Mouse (Mus musculus) natural killer cell, adult 2 months (primary cell): ENCODE measurements around the gene Gm42791.
A peak's percentile ranks its signal among the peaks of the same experiment; 100 is the strongest.

Experiments
- DNase-seq, 2 experiments: peaks; one replicate each; pipeline ENCODE4 v3.0.0; 2022; ENCODE audit warnings: low spot score in 2 of 2

Gene Gm42791

GRCm38 (mm10) chr5:148879218-148879617, 115.7 kb downstream of the Gm42791 start:
- peak in 1 of 2 experiments; percentile 36 for DNase-seq

- DNase-seq: no peak
These were observed 121.8 kb downstream of the Gm42791 start for GRCm38 (mm10) chr5:148873116-148873515.

GRCm38 (mm10) chr5:148869583-148869982, 125.4 kb downstream of the Gm42791 start:
- DNase-seq: no peak

DNA sequence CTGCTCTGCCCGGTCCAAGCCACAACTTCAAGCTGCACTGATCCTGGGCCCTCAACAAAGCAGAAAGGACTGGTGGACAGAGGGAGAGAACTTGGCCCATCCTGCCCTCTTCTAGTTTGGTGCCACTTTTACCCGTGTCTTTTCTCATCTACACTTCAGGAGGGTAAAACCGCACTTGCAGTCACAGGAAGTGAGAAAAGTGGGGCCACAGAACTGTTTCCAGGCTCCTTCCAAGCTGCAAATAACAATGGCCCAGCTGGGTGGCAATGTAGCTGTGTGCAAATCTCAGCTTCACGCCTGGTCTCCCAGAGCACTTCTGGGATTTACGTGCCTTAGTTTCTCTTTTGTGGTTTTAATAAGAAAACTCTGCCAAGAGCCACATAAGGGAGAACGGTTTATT, 127.2 kb downstream of the Gm42791 start:
- DNase-seq: peak; percentile 65 to 67

DNA sequence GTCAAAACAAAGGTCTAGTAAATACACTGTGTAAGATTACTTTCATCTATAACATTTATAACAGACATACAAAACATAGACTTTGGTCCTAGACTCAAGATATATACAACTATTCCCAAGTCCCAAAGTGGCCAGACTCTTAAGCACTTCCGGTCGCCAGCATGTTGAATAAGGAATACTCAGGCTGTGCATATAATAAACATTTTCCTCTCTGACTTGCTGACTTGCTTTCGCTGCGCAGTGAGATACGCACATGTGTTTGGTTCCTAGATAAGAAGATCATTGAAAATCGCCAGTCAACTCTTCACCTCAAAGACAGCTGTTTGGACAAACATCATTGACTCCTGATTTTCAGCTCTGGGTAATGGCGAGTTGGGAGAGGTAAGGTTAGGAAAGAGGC, 127.8 kb downstream of the Gm42791 start:
- DNase-seq: no peak

GRCm38 (mm10) chr5:148866571-148866970, 128.4 kb downstream of the Gm42791 start:
- peak; percentile 75 to 86 for DNase-seq

GRCm38 (mm10) chr5:148863409-148863808, 131.5 kb downstream of the Gm42791 start:
- no peak for DNase-seq

GRCm38 (mm10) chr5:148862853-148863252, 132.1 kb downstream of the Gm42791 start:
- DNase-seq: no peak

GRCm38 (mm10) chr5:148862136-148862535, 132.8 kb downstream of the Gm42791 start:
- DNase-seq: no peak

DNA sequence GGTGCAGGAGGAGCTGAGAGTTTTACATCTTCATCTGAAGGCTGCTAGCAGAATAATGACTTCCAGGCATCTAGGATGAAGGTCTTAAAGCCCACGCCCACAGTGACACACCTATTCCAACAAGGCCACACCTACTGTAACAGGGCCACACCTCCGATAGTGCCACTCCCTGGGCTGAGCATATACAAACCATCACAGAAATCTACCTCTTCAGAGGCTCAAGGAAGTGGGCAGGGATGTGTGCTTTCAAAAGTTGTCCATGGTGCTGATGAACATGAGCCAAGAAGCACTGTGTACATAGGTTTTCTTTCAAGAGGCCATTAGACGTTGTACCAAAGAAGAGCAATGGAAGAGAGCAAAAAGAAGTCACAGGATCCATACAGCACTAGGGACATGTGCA, 137.4 kb downstream of the Gm42791 start:
- DNase-seq: no peak

DNA sequence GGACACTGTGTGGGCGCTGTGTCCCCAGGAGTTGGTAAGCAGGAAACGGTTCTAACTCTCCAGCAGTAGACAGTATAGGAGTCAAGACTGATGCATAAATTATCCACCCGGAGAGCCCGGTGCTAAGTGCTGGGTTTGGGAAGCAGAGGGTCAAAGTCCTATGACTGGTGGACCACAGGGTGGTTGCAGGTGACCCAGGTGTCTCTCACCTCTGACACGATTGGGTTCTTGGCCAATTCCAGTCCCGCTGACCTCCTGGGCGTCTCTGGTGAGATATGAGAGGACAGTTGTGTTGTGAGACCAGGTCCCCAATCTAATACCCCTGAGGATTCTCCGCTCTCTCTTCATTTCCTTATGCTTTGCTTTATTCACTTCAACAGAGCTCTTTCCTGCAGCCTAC, 139.9 kb downstream of the Gm42791 start:
- DNase-seq: no peak

DNA sequence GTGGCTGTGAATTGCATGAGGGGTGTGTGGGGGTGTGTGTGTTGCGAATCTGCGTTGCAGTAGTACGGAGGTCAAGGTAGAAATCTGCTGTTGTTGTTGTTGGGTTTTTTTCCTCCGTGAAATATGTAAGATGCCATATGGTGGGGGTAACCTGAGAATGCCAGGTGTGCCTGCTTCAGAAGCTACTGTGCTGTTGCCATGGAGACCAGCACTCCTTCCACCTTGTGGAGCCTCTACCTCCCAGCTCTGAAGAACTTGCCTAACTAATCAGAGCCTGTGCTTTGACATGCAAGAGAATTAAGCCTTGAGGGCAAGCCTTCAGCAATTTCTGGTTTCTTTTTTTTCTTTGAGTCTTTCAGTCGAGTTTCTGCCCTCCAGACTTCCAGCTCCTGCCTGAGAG, 140.8 kb downstream of the Gm42791 start:
- DNase-seq: no peak

- no peak for DNase-seq
These were observed 145.4 kb downstream of the Gm42791 start for GRCm38 (mm10) chr5:148849516-148849915.

GRCm38 (mm10) chr5:148847032-148847431, 147.9 kb downstream of the Gm42791 start:
- peak; percentile 18 to 38 for DNase-seq
